Mouse (Mus musculus): ENCODE measurements around the gene Capn12. TPM values are rescaled to one million over a fixed set of nuclear protein-coding genes. Genes with fewer than 3 reads are reported as not detected.

Capn12 gene
- total and polyA plus RNA-seq, 3 experiments = 0.17 TPM; not detected in 2

GRCm38 (mm10) chr7:28941542-28941941, 60.3 kb downstream of the Capn12 start:
- Histone ChIP-seq H3K4me3 (replicated peaks in 1 of 3; ENCODE audit: low read depth in 2 of 3, low read length in 2 of 3, poor library complexity in 1 of 3) (no peak overlapping the region), H3K79me2 (replicated peaks; ENCODE audit: control insufficient read depth, extremely low read depth, insufficient read depth, poor library complexity, severe bottlenecking) (peaks cover 44% of the 10 kb centered on the region), H3K27me3 (replicated peaks) (no peaks in the 10 kb centered on the region), H3K4me2 (ENCODE audit: insufficient read depth, low read depth, poor library complexity, severe bottlenecking) (no peak overlapping the region), H3K9me3 (replicated peaks; ENCODE audit: low read length) (no peaks in the 10 kb centered on the region), H3K27ac (ENCODE audit: insufficient read depth, low read depth) (no peak overlapping the region), H3K36me3 (replicated peaks in 1 of 2; ENCODE audit: control insufficient read depth in 1 of 2, insufficient read depth in 1 of 2, low read length in 1 of 2) (peaks cover 0 to 63% of the 10 kb centered on the region in 2 experiments), H3K9ac (ENCODE audit: insufficient read depth, low read depth) (no peak overlapping the region), H3K4me1 (ENCODE audit: control insufficient read depth in 1 of 2, insufficient read depth in 2 of 2) (peaks cover 5 to 81% of the 10 kb centered on the region in 2 experiments)
- dilution Hi-C loops (cut with MboI; ENCODE audit: extremely low pct_ligation_motif_present, extremely low pct_unique_long_range_greater_than_20kb, low sequenced_read_pairs) = no loop called here
- in situ Hi-C loops (cut with MboI; ENCODE audit: low pct_ligation_motif_present, low pct_unique_long_range_greater_than_20kb, low sequenced_read_pairs) = no loop called here
- no peak for DNase-seq (ENCODE audit: extremely low read depth)
- no peak for TF ChIP-seq MXI1 (IDR thresholded peaks at IDR 0.05; ENCODE audit: low read depth, low read length)
- TF ChIP-seq POLR2A (IDR thresholded peaks at IDR 0.05; ENCODE audit: low read depth, low read length) = no peak
- no peak for TF ChIP-seq JUN (IDR thresholded peaks at IDR 0.05; ENCODE audit: insufficient read depth, low read depth, low read length)
- TF ChIP-seq BHLHE40 (IDR thresholded peaks at IDR 0.05; ENCODE audit: low read depth, low read length) = no peak
- TF ChIP-seq ZNF384 (IDR thresholded peaks at IDR 0.05; ENCODE audit: low read depth, low read length) = no peak
- TF ChIP-seq SMC3 (IDR thresholded peaks at IDR 0.05; ENCODE audit: low read depth, low read length) = no peak
- no peak for TF ChIP-seq KAT2A (IDR thresholded peaks at IDR 0.05; ENCODE audit: insufficient replicate concordance, low read length)
- TF ChIP-seq SIN3A (IDR thresholded peaks at IDR 0.05; ENCODE audit: low read length) = no peak
- TF ChIP-seq USF2 (conservative IDR thresholded peaks at IDR 0.05; ENCODE audit: low read depth, low read length) = no peak

Other genes with a start within 250 kb of the Capn12 start
- gene Fbxo27, start 188.6 kb upstream of the Capn12 start, total RNA-seq (2012; rRNA removed) = not detected in 2 replicates
- not detected in 2 replicates for gene Fbxo27, start 188.6 kb upstream of the Capn12 start, total RNA-seq (2014; rRNA removed)
- not detected in 2 replicates for gene Fbxo27, start 188.6 kb upstream of the Capn12 start, polyA plus RNA-seq (2012; ENCODE audit: insufficient read length, low read depth)
- gene Fbxo17, start 164.6 kb upstream of the Capn12 start, total RNA-seq (2012; rRNA removed) = 0.13 and 0.25 TPM in 2 replicates
- not detected in 2 replicates for gene Fbxo17, start 164.6 kb upstream of the Capn12 start, total RNA-seq (2014; rRNA removed)
- 0.26 and 0.37 TPM in 2 replicates for gene Fbxo17, start 164.6 kb upstream of the Capn12 start, polyA plus RNA-seq (2012; ENCODE audit: insufficient read length, low read depth)
- gene Mrps12, start 139.6 kb upstream of the Capn12 start, total RNA-seq (2012; rRNA removed) = 112 and 137 TPM in 2 replicates
- 85.9 and 91.6 TPM in 2 replicates for gene Mrps12, start 139.6 kb upstream of the Capn12 start, total RNA-seq (2014; rRNA removed)
- gene Mrps12, start 139.6 kb upstream of the Capn12 start, polyA plus RNA-seq (2012; ENCODE audit: insufficient read length, low read depth) = 66.0 and 69.9 TPM in 2 replicates
- 16.7 and 17.1 TPM in 2 replicates for gene Sars2, start 139.4 kb upstream of the Capn12 start, total RNA-seq (2012; rRNA removed)
- gene Sars2, start 139.4 kb upstream of the Capn12 start, total RNA-seq (2014; rRNA removed) = 10.5 and 11.7 TPM in 2 replicates
- gene Sars2, start 139.4 kb upstream of the Capn12 start, polyA plus RNA-seq (2012; ENCODE audit: insufficient read length, low read depth) = 24.7 and 24.9 TPM in 2 replicates
- gene Ccer2, start 125.2 kb upstream of the Capn12 start, total RNA-seq (2012; rRNA removed) = 0.17 TPM in 1 of 2 replicates, not detected in the other
- not detected in 2 replicates for gene Ccer2, start 125.2 kb upstream of the Capn12 start, total RNA-seq (2014; rRNA removed)
- not detected in 2 replicates for gene Ccer2, start 125.2 kb upstream of the Capn12 start, polyA plus RNA-seq (2012; ENCODE audit: insufficient read length, low read depth)
- 66.2 and 68.3 TPM in 2 replicates for gene Sirt2, start 114.7 kb upstream of the Capn12 start, total RNA-seq (2012; rRNA removed)
- 36.0 and 40.9 TPM in 2 replicates for gene Sirt2, start 114.7 kb upstream of the Capn12 start, total RNA-seq (2014; rRNA removed)
- 124 and 128 TPM in 2 replicates for gene Sirt2, start 114.7 kb upstream of the Capn12 start, polyA plus RNA-seq (2012; ENCODE audit: insufficient read length, low read depth)
- gene Nfkbib, start 113.9 kb upstream of the Capn12 start, total RNA-seq (2012; rRNA removed) = 59.3 and 62.8 TPM in 2 replicates
- 24.6 and 30.5 TPM in 2 replicates for gene Nfkbib, start 113.9 kb upstream of the Capn12 start, total RNA-seq (2014; rRNA removed)
- gene Nfkbib, start 113.9 kb upstream of the Capn12 start, polyA plus RNA-seq (2012; ENCODE audit: insufficient read length, low read depth) = 97.5 and 101 TPM in 2 replicates
- 60.9 and 65.5 TPM in 2 replicates for gene Rinl, start 92.5 kb upstream of the Capn12 start, total RNA-seq (2012; rRNA removed)
- gene Rinl, start 92.5 kb upstream of the Capn12 start, total RNA-seq (2014; rRNA removed) = 41.5 and 46.1 TPM in 2 replicates
- 60.6 and 61.8 TPM in 2 replicates for gene Rinl, start 92.5 kb upstream of the Capn12 start, polyA plus RNA-seq (2012; ENCODE audit: insufficient read length, low read depth)
- 296 and 342 TPM in 2 replicates for gene Hnrnpl, start 72.9 kb upstream of the Capn12 start, total RNA-seq (2012; rRNA removed)
- 365 and 371 TPM in 2 replicates for gene Hnrnpl, start 72.9 kb upstream of the Capn12 start, total RNA-seq (2014; rRNA removed)
- 640 and 645 TPM in 2 replicates for gene Hnrnpl, start 72.9 kb upstream of the Capn12 start, polyA plus RNA-seq (2012; ENCODE audit: insufficient read length, low read depth)
- 103 and 124 TPM in 2 replicates for gene Ech1, start 56.2 kb upstream of the Capn12 start, total RNA-seq (2012; rRNA removed)
- 119 and 121 TPM in 2 replicates for gene Ech1, start 56.2 kb upstream of the Capn12 start, total RNA-seq (2014; rRNA removed)
- gene Ech1, start 56.2 kb upstream of the Capn12 start, polyA plus RNA-seq (2012; ENCODE audit: insufficient read length, low read depth) = 65.1 and 67.6 TPM in 2 replicates
- 3.9 and 7.0 TPM in 2 replicates for gene Lgals4, start 47.6 kb upstream of the Capn12 start, total RNA-seq (2012; rRNA removed)
- 2.6 and 3.6 TPM in 2 replicates for gene Lgals4, start 47.6 kb upstream of the Capn12 start, total RNA-seq (2014; rRNA removed)
- gene Lgals4, start 47.6 kb upstream of the Capn12 start, polyA plus RNA-seq (2012; ENCODE audit: insufficient read length, low read depth) = 6.5 and 7.2 TPM in 2 replicates
- not detected in 2 replicates for gene Lgals7, start 17.6 kb upstream of the Capn12 start, total RNA-seq (2012; rRNA removed)
- gene Lgals7, start 17.6 kb upstream of the Capn12 start, total RNA-seq (2014; rRNA removed) = not detected in 2 replicates
- not detected in 2 replicates for gene Lgals7, start 17.6 kb upstream of the Capn12 start, polyA plus RNA-seq (2012; ENCODE audit: insufficient read length, low read depth)
- gene Actn4, start 80.9 kb downstream of the Capn12 start, total RNA-seq (2012; rRNA removed) = 62.9 and 63.4 TPM in 2 replicates
- 45.9 and 56.9 TPM in 2 replicates for gene Actn4, start 80.9 kb downstream of the Capn12 start, total RNA-seq (2014; rRNA removed)
- 127 and 145 TPM in 2 replicates for gene Actn4, start 80.9 kb downstream of the Capn12 start, polyA plus RNA-seq (2012; ENCODE audit: insufficient read length, low read depth)
- gene Eif3k, start 100.4 kb downstream of the Capn12 start, total RNA-seq (2012; rRNA removed) = 513 and 551 TPM in 2 replicates
- gene Eif3k, start 100.4 kb downstream of the Capn12 start, total RNA-seq (2014; rRNA removed) = 595 and 658 TPM in 2 replicates
- gene Eif3k, start 100.4 kb downstream of the Capn12 start, polyA plus RNA-seq (2012; ENCODE audit: insufficient read length, low read depth) = 580 and 584 TPM in 2 replicates
- 183 and 195 TPM in 2 replicates for gene Map4k1, start 100.6 kb downstream of the Capn12 start, total RNA-seq (2012; rRNA removed)
- 112 and 114 TPM in 2 replicates for gene Map4k1, start 100.6 kb downstream of the Capn12 start, total RNA-seq (2014; rRNA removed)
- 395 and 401 TPM in 2 replicates for gene Map4k1, start 100.6 kb downstream of the Capn12 start, polyA plus RNA-seq (2012; ENCODE audit: insufficient read length, low read depth)
- 0.63 and 0.68 TPM in 2 replicates for gene Ryr1, start 243.8 kb downstream of the Capn12 start, total RNA-seq (2012; rRNA removed)
- gene Ryr1, start 243.8 kb downstream of the Capn12 start, total RNA-seq (2014; rRNA removed) = 0.43 TPM in 2 replicates
- 0.86 and 1.1 TPM in 2 replicates for gene Ryr1, start 243.8 kb downstream of the Capn12 start, polyA plus RNA-seq (2012; ENCODE audit: insufficient read length, low read depth)